Mouse (Mus musculus): ENCODE data around the gene Gstcd. TPM values are rescaled to one million over a fixed set of nuclear protein-coding genes. Genes with fewer than 3 reads are reported as not detected.

Gene Gstcd
- total RNA-seq, 4 experiments from 2014 or later = 2.8 to 3.5 (median 3.2) TPM

GRCm38 (mm10) chr3:132942778-132943177 is 149.1 kb downstream of the Gstcd start:
- DNase-seq (ENCODE audit: low spot score) = no peak

GRCm38 (mm10) chr3:132940181-132940990 is 151.4 kb downstream of the Gstcd start:
- no peak for DNase-seq (ENCODE audit: low spot score)

GRCm38 (mm10) chr3:132939006-132939405 is 152.8 kb downstream of the Gstcd start:
- DNase-seq (ENCODE audit: low spot score) = no peak

GRCm38 (mm10) chr3:132934649-132935048 is 157.2 kb downstream of the Gstcd start:
- DNase-seq (ENCODE audit: low spot score) = no peak

Other genes starting within 250 kb of the Gstcd start
- 1 to 10 TPM; 1.4 to 2.4 (median 1.9) TPM for gene Npnt, start 141.7 kb downstream of the Gstcd start, total RNA-seq (2022)
- 1 to 10 TPM; 7.8 to 8.7 (median 8.4) TPM for gene Ints12, start 193 bp downstream of the Gstcd start, total RNA-seq (2022)
- under 1 TPM in 1 of 4 experiments, not detected in 3; 0.46 TPM for gene Arhgef38, start 142.9 kb upstream of the Gstcd start, total RNA-seq (2022)
- 100 to 1,000 TPM; 145 to 164 (median 149) TPM for gene Ppa2, start 218.1 kb upstream of the Gstcd start, total RNA-seq (2022)